Mouse (Mus musculus): ENCODE results near the gene Olfr403. TPM values are rescaled to one million over a fixed set of nuclear protein-coding genes. Genes with fewer than 3 reads are reported as not detected.
"Not testable (repeated sequence)": the region's sequence is repeated elsewhere in the genome, so short reads cannot be mapped to it uniquely, and the experiment has no call there.

Gene Olfr403
- not detected in 2 replicates for polyA plus RNA-seq (2015; fragmentation: Nextera tagmentation; extraction: Ambion mirVana)

DNA sequence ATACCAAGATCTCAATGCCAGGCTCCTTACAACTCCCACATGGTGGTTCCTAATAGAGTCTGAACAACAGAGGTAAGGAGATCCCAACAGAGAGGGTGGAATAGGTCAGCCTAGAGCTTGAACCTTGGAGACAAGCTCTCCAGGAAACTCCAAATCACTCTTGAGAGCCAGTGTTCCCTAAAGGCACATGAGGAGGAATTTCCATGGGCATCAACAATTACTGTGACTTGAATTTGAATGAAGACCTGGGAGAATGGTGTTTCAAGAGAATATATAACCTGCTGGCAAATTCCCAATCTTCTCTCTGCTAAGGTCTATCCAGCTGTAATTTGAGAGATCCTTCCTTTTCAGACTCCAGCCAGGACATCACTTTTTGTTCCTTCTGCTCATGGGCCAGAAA is at the start of gene Olfr403:
Gene Olfr403 (plus strand): TSS at position 301 of the 400 bp plus-strand sequence.
- Histone ChIP-seq H3K4me1 (no peaks in the 10 kb centered on the region), H3K4me2 (no peak within 1 kb of the TSS)

GRCm38 (mm10) chr11:74140001-74140400 is 46.0 kb upstream of the Olfr403 start:
- H3K27ac ChIP-seq (replicated peaks); H3K4me2 ChIP-seq; ATAC-seq (ENCODE audit: extremely low read depth, insufficient number of reproducible peaks, low FRiP score, low TSS enrichment); H3K4me3 ChIP-seq; H3K4me1 ChIP-seq; H3K27me3 ChIP-seq (replicated peaks); H3K36me3 ChIP-seq; H3K9ac ChIP-seq: not testable (repeated sequence)
- H3K9me3 ChIP-seq, result peaks cover 45% of the 10 kb centered on the region
- WGBS, result 17% methylated on average over 1 of the region's 1 CpGs

More for the DNA sequence above, at the start of gene Olfr403:
- Histone ChIP-seq H3K27ac (replicated peaks) (no peak within 1 kb of the TSS), H3K36me3 (no peaks in the 10 kb centered on the region), H3K27me3 (replicated peaks) (no peaks in the 10 kb centered on the region), H3K9ac (no peak within 1 kb of the TSS), H3K4me3 (no peak within 1 kb of the TSS), H3K9me3 (peaks cover 21% of the 10 kb centered on the region; the same call in 1 of the 2 replicates)
- no peak for ATAC-seq (ENCODE audit: extremely low read depth, insufficient number of reproducible peaks, low FRiP score, low TSS enrichment)

GRCm38 (mm10) chr11:74145866-74146265 is 40.2 kb upstream of the Olfr403 start:
- H3K27ac ChIP-seq (replicated peaks), result no peak overlapping the region
- no peak overlapping the region for H3K4me2 ChIP-seq
- H3K9me3 ChIP-seq, result peaks cover 61% of the 10 kb centered on the region
- H3K36me3 ChIP-seq, result no peaks in the 10 kb centered on the region
- ATAC-seq (ENCODE audit: extremely low read depth, insufficient number of reproducible peaks, low FRiP score, low TSS enrichment), result no peak
- H3K4me1 ChIP-seq, result no peaks in the 10 kb centered on the region
- no peak overlapping the region for H3K4me3 ChIP-seq
- no peak overlapping the region for H3K9ac ChIP-seq
- H3K27me3 ChIP-seq (replicated peaks), result no peaks in the 10 kb centered on the region

- no peak within 1 kb of the TSS for H3K4me3 ChIP-seq
- no peaks in the 10 kb centered on the region for H3K36me3 ChIP-seq
- peaks cover 35% of the 10 kb centered on the region; the same call in 1 of the 2 replicates for H3K9me3 ChIP-seq
- no peak within 1 kb of the TSS for H3K4me2 ChIP-seq
- H3K4me1 ChIP-seq, result no peaks in the 10 kb centered on the region
- WGBS, result 52% methylated on average over 3 of the region's 3 CpGs
- no peak within 1 kb of the TSS for H3K9ac ChIP-seq
- no peak for ATAC-seq (ENCODE audit: extremely low read depth, insufficient number of reproducible peaks, low FRiP score, low TSS enrichment)
- no peak within 1 kb of the TSS for H3K27ac ChIP-seq (replicated peaks)
- no peaks in the 10 kb centered on the region for H3K27me3 ChIP-seq (replicated peaks)
Measured at GRCm38 (mm10) chr11:74153229-74153628, 32.8 kb upstream of the Olfr403 start, which contains the start of gene Olfr402. TSS of gene Olfr402 (plus strand) at chr11:74153529.

- Histone ChIP-seq H3K4me2 (no peak overlapping the region), H3K9ac (no peak overlapping the region), H3K4me1 (no peaks in the 10 kb centered on the region), H3K9me3 (0 out of 2 replicates have a peak, but pooled peaks cover 3% of the 10 kb centered on the region), H3K4me3 (no peak overlapping the region), H3K27me3 (replicated peaks) (no peaks in the 10 kb centered on the region), H3K27ac (replicated peaks) (no peak overlapping the region), H3K36me3 (no peaks in the 10 kb centered on the region)
- ATAC-seq (ENCODE audit: extremely low read depth, insufficient number of reproducible peaks, low FRiP score, low TSS enrichment), result no peak
Measured at GRCm38 (mm10) chr11:74168771-74169170, 17.3 kb upstream of the Olfr403 start.

DNA sequence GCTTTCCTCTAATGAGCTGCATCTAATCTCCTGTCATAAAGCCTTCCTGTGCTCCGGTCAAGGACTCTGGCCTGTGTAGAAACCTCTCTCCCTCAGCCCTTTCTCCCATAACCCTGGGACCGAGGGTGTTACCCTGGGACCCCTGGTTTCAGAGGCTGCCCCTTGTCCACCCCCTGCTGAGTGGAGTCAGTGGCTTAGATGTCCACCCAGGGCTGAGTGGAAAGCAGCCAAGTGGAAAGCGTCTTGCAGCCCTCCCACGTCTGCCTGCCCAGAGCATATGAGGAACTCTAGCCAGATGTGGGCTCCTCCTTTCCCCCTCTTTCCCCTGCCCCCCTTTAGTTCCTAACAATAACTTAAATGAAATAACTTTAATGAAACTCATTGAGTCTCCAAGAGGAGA is 2.9 kb upstream of the Olfr403 start:
- no peak for ATAC-seq (ENCODE audit: extremely low read depth, insufficient number of reproducible peaks, low FRiP score, low TSS enrichment)
- Histone ChIP-seq H3K4me2 (no peak overlapping the region), H3K27me3 (replicated peaks) (no peaks in the 10 kb centered on the region), H3K9me3 (peaks cover 27% of the 10 kb centered on the region), H3K4me1 (no peaks in the 10 kb centered on the region), H3K27ac (replicated peaks) (no peak overlapping the region), H3K4me3 (no peak overlapping the region), H3K9ac (no peak overlapping the region), H3K36me3 (no peaks in the 10 kb centered on the region)
- WGBS, result 63% methylated on average over 4 of the region's 4 CpGs

DNA sequence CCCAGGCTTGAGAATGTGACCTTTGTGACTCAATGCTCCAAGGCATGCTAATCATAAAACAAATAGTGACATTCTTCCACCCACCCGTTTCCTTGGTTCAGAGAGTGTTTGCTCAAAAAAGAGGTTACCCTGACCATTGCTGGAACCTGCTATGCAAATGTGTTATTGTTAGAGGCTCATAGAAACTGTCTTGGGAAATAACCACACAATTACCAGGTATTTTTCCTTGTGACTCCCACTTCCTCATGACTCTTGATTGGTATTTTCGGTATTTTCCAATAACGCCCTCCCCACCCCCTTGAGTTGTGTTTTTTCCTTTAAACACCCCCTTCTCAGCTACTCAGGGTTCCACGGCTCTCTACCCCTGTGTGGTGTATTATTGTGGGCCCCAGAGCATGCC is 2.3 kb upstream of the Olfr403 start:
- WGBS, result 66% methylated on average over 4 of the region's 4 CpGs
- Histone ChIP-seq H3K36me3 (no peaks in the 10 kb centered on the region), H3K9ac (no peak overlapping the region), H3K27ac (replicated peaks) (no peak overlapping the region), H3K4me3 (no peak overlapping the region), H3K9me3 (peaks cover 24% of the 10 kb centered on the region; the same call in 1 of the 2 replicates), H3K4me1 (no peaks in the 10 kb centered on the region), H3K4me2 (no peak overlapping the region), H3K27me3 (replicated peaks) (no peaks in the 10 kb centered on the region)
- no peak for ATAC-seq (ENCODE audit: extremely low read depth, insufficient number of reproducible peaks, low FRiP score, low TSS enrichment)

- ATAC-seq (ENCODE audit: extremely low read depth, insufficient number of reproducible peaks, low FRiP score, low TSS enrichment), result no peak
- 38% methylated on average over 1 of the region's 1 CpGs for WGBS
- H3K9me3 ChIP-seq, result peaks cover 17% of the 10 kb centered on the region; the same call in 1 of the 2 replicates
Measured at GRCm38 (mm10) chr11:74211279-74211678, 25.2 kb downstream of the Olfr403 start, which contains the start of gene Olfr43. TSS of gene Olfr43 (minus strand) at chr11:74211379.

GRCm38 (mm10) chr11:74241201-74241600 is 55.2 kb downstream of the Olfr403 start:
- Histone ChIP-seq H3K27me3 (replicated peaks) (no peaks in the 10 kb centered on the region), H3K9ac (no peak overlapping the region), H3K4me3 (no peak overlapping the region), H3K36me3 (no peaks in the 10 kb centered on the region), H3K27ac (replicated peaks) (no peak overlapping the region), H3K4me1 (no peaks in the 10 kb centered on the region), H3K9me3 (peaks cover 8% of the 10 kb centered on the region; the same call in 1 of the 2 replicates), H3K4me2 (no peak overlapping the region)
- no peak for ATAC-seq (ENCODE audit: extremely low read depth, insufficient number of reproducible peaks, low FRiP score, low TSS enrichment)
- WGBS, result 79% methylated on average over 3 of the region's 3 CpGs

More at GRCm38 (mm10) chr11:74211279-74211678, 25.2 kb downstream of the Olfr403 start, which contains the start of gene Olfr43:
- Histone ChIP-seq H3K4me3 (no peak within 1 kb of the TSS), H3K9ac (no peak within 1 kb of the TSS), H3K27ac (replicated peaks) (no peak within 1 kb of the TSS), H3K4me1 (no peaks in the 10 kb centered on the region), H3K36me3 (no peaks in the 10 kb centered on the region), H3K27me3 (replicated peaks) (no peaks in the 10 kb centered on the region), H3K4me2 (no peak within 1 kb of the TSS)

Other genes with a start within 250 kb of the Olfr403 start
- gene Olfr23, start 249.6 kb upstream of the Olfr403 start, polyA plus RNA-seq (2015; fragmentation: Nextera tagmentation; extraction: Ambion mirVana), result not detected in 2 replicates
- not detected in 2 replicates for gene Olfr397, start 225.4 kb upstream of the Olfr403 start, polyA plus RNA-seq (2015; fragmentation: Nextera tagmentation; extraction: Ambion mirVana)
- not detected in 2 replicates for gene Olfr398, start 195.8 kb upstream of the Olfr403 start, polyA plus RNA-seq (2015; fragmentation: Nextera tagmentation; extraction: Ambion mirVana)
- gene Olfr139, start 129.7 kb upstream of the Olfr403 start, polyA plus RNA-seq (2015; fragmentation: Nextera tagmentation; extraction: Ambion mirVana), result not detected in 2 replicates
- not detected in 2 replicates for gene Olfr399, start 129.6 kb upstream of the Olfr403 start, polyA plus RNA-seq (2015; fragmentation: Nextera tagmentation; extraction: Ambion mirVana)
- not detected in 2 replicates for gene Zfp616, start 116.3 kb upstream of the Olfr403 start, polyA plus RNA-seq (2015; fragmentation: Nextera tagmentation; extraction: Ambion mirVana)
- not detected in 2 replicates for gene Olfr401, start 72.5 kb upstream of the Olfr403 start, polyA plus RNA-seq (2015; fragmentation: Nextera tagmentation; extraction: Ambion mirVana)
- gene Olfr402, start 32.7 kb upstream of the Olfr403 start, polyA plus RNA-seq (2015; fragmentation: Nextera tagmentation; extraction: Ambion mirVana), result not detected in 2 replicates
- not detected in 2 replicates for gene Olfr43, start 25.1 kb downstream of the Olfr403 start, polyA plus RNA-seq (2015; fragmentation: Nextera tagmentation; extraction: Ambion mirVana)
- gene Olfr406, start 73.6 kb downstream of the Olfr403 start, polyA plus RNA-seq (2015; fragmentation: Nextera tagmentation; extraction: Ambion mirVana), result not detected in 2 replicates
- not detected in 2 replicates for gene Olfr59, start 97.5 kb downstream of the Olfr403 start, polyA plus RNA-seq (2015; fragmentation: Nextera tagmentation; extraction: Ambion mirVana)
- not detected in 2 replicates for gene Olfr410, start 151.8 kb downstream of the Olfr403 start, polyA plus RNA-seq (2015; fragmentation: Nextera tagmentation; extraction: Ambion mirVana)
- gene Olfr411, start 166.4 kb downstream of the Olfr403 start, polyA plus RNA-seq (2015; fragmentation: Nextera tagmentation; extraction: Ambion mirVana), result not detected in 2 replicates
- not detected in 2 replicates for gene Olfr412, start 175.8 kb downstream of the Olfr403 start, polyA plus RNA-seq (2015; fragmentation: Nextera tagmentation; extraction: Ambion mirVana)